Mouse (Mus musculus) hindlimb bud, embryonic 11.5 days (tissue): ENCODE results near the gene Slc35g2.

Experiments
- DNase-seq: peaks from one replicate; pipeline ENCODE4 v3.0.0-alpha.2; 2012; ENCODE audit warnings: low read depth, low spot score; ENCODE audit errors: extremely low spot score

Slc35g2 gene

DNA sequence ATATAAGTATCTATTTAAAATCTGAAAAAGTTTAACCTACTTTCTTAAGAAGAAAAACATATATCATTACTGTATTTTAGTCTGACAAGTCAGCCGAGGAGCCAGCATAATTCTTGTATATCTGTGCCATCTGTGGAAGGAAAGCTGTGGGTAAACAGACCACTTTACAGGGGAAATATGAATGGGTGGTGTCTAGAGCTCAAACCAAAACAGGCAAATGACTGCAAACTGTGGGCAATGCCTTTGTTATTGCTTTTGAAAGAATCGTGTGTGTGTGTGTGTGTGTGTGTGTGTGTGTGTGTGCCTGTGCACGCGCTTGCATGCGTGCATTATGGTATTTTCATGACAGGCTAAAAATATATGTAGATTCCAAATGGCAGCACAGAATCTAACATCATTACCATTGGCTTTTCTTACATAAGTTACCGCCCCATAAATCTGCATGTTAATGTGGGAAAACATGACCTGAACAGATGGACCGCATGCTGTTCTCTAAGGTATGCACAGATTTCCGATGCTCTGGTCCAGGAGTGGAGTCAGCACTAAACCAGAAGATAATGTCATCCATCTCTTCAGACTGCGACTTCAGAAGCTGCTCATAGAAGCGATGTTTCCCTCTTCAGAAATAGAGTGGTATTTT is 10.5 kb downstream of the Slc35g2 start:
- DNase-seq = no peak

DNA sequence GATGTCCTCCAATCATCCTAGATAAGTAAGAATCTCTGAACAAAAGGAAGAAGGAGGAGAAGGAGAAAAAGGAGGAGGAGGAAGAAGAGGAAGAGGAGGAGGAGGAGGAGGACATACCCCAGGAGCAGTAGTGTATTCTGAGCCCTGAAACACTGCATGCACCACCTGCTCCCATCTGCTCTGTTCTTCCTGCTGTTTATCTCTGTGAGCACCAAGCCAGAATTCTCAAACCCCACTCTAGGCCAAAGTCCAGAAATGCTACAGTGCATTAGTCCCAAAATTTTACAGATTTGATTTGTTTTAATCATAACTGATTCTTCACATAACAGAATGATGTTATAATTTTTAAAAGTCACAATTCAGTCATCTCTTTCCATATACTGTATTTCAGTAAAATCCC is 11.9 kb downstream of the Slc35g2 start:
- DNase-seq = no peak

- DNase-seq = no peak
Measured at GRCm38 (mm10) chr9:100558023-100558573, 12.8 kb downstream of the Slc35g2 start.

GRCm38 (mm10) chr9:100555686-100556085 is 15.2 kb downstream of the Slc35g2 start:
- no peak for DNase-seq

DNA sequence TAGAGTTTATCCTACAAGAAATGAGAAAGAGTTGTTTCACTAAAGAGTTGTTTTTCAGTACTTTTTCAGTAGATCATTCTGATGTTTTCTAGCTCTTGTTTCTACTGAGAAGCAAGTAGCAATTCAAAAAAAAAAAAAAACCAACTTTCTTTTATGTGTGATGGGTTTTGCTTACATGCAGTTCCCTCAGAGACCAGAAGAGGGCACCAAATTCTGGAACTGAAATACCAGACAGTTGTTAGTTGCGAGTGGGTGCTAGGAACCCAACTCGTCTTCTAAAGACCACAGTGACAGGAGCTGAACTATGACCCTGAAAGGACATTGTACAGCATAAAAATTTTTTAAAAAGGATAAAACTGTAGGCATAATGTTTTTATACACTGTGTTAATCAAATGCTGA is 22.6 kb downstream of the Slc35g2 start:
- no peak for DNase-seq

DNA sequence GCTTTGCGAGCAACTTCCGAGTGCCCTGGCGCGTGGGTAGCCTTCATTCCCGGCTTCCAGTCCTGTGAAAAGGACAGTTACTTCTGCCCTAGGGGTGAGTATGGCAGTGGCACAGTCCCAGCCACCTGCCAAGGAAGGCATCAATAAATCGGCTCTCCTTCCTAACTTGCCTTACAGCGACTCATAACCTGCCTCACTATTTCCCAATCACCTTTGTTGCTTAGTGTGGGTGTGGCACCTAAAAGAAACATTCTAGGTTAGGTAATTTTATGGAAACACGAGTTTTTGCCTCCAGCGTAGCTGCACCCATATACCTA is 24.3 kb downstream of the Slc35g2 start:
- no peak for DNase-seq

- DNase-seq = peak; percentile 72
Measured at GRCm38 (mm10) chr9:100545715-100546593, 24.9 kb downstream of the Slc35g2 start, which contains the start of gene Nck1. Gene Nck1, minus strand, starts transcription at chr9:100546134.

DNA sequence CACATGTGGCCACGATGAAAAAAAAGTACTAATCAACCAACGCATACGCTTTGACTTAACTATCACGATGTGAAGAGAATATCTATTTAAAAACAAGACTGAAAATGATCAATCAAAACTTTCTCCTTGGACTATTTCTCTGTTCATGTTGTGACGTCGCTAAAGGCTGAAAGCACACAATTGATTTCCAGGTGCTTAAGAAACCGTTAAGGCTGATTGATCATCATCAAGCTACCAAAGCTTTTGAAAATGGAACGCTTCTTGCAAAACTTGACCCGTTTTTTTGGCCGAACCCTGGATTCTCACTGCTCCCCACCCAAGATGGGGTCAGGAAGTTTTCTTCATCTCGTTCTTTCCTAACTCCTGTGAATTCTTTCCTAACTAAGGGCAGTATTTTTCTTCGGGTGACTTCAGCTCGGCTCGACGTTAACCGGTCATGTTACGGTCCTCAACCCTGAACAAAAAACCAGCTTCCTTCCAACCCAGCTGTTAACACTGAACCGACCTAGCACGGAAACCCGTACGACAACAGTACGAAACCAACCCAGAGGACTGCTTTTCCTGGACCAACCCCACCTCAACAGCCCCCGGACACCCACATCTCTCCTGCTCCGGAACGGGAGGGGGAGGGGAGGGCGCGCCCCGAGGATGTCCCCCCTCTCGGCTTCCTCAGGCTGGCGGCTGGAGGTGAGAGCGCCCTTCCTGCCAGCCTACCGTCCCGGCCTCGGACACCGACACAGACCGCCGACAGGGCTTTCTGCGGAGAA is 25.8 kb downstream of the Slc35g2 start:
- DNase-seq = no peak

- DNase-seq = no peak
Measured at GRCm38 (mm10) chr9:100535618-100536262, 35.1 kb downstream of the Slc35g2 start.

- no peak for DNase-seq
Measured at GRCm38 (mm10) chr9:100534686-100535085, 36.2 kb downstream of the Slc35g2 start.

DNA sequence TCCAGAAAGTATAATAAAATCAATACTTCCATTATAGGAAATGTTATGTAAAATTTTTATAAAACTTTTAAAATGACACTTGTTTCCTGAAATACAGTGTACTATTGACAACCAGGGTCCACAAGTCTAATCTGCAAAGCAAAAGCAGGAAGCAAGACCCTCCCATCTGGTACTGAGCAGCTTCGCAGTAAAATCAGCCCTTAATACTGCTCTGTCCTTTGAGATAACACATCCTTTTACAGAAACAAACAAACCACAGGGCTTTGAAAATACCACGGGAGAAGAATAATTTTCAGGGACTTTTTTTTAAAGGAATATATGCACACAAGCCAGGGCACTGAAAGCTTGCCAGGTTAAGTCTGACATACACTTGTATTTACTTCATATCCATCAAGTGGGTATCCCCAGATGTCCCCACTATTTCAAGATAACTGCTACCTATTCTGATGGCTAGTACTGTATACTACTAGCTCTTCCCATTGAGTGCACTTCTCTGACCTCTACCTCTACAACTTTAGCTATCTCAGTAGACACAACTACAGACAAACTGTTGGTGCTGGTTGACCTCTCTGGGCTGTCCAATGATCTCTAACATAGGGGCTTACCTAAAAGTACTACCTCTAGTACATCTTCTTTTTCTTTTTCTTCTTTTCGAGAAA is 37.9 kb downstream of the Slc35g2 start:
- no peak for DNase-seq

DNA sequence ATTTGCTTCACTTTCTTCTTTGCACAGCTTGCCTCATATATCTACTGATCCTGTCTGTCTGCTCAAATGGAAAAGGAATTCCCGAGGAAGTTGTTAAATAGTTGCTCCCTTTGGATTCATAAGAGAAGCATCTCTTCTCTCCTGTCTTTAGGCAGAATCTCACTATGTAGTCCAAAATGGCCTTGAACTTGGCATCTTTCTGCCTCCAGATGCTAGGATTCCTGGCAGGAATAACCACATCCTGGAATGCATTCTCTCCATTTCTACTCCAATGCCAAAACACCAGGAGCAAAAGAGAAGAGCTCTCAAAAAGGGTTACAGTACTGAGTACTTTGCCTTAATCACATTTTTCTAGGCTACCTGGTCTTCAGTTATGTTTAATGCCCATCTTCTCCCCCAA is 39.6 kb downstream of the Slc35g2 start:
- DNase-seq = no peak

DNA sequence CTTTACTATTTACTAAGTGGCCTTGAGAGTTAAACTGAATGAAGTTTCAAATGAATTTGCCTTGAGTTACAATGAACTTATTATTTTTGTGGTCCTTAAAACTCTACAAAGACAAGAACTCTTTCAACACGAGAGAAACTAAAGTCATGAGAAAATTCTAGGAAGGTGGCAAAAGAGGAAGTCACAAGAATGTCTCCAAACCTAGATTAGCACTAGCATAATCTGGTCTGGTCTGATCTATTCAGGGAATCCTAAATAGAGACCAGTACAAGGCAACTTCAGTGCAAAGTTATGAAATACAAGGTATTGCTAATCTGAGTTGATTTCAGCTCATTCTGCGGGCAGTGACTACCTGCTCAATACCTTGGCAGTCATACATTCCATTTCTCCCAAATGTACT is 45.7 kb downstream of the Slc35g2 start:
- no peak for DNase-seq

DNA sequence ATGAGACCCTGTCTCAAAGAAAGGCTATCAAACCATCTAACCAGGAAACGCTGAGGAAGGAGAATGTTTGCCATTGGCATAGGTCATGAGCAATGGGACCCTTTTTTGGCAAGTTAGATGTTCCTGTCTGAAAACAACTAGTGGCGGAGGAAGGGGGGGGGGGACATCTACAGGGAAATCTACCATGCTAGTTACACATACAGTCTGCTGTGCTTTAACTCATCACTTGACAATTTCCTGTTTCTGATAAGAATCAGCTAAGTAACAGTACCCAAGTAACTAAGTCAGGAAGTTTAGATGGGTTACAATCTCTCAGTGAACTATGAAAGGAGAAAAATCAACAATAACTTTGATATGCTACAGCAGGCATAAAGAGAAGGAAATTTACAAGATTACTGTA is 48.9 kb downstream of the Slc35g2 start:
- no peak for DNase-seq

DNA sequence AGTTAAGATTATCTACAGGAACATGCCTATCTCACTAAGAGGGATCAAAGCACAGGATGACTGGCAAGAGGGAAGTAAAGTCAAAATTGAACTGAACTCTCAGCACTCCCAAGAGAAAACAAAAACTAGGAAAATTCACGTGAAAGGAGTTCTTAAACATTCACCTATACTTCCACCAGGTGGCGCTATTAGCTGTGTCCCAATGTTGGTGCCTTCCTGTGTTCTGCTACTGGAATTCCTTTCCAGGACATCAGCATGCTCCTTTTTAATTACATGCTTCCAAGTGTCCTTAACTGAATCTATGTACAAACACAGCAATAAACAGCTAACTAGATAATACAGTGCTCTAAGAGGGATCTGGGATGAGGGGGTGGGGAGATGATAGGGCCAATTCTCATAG is 50.3 kb downstream of the Slc35g2 start:
- peak; percentile 54 for DNase-seq

- no peak for DNase-seq
Measured at GRCm38 (mm10) chr9:100520012-100520411, 50.9 kb downstream of the Slc35g2 start.

DNA sequence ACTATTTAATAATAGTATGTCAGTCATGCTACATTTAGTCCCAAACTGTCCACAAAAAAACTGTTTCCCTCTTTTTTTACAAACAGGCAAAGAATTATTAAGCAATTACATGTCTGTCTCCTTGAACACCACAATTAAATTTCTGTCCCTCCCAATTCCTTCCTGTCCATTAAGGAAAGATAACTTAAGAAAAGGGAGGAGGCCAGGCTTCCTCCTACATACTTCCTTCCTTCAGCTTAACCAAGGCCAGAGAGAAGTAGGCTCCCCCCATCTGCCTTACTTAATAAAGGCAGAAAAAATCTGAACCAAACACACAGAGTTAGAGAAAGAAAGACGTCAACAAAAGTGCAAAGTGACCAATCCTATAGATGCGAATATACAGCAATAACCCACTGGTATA is 63.3 kb downstream of the Slc35g2 start:
- no peak for DNase-seq

DNA sequence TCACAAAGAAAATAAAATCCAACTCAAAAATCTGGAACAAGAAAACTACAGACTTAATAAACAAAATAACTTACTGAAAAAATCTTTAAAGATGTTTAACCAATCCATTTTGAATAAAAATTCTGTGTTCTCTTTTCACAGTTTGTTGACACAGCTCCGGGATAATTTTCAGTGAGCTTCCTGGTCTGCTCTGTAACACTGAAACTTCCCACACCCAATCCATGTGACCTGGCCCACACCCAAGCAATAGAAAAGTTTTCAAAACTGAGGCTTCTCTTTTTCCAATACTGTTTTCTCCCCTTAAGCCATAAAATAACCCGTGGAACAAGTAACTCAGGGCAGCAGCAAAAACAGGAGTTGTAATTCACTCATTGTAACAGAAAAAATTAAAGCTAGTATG is 64.2 kb downstream of the Slc35g2 start:
- DNase-seq = no peak

DNA sequence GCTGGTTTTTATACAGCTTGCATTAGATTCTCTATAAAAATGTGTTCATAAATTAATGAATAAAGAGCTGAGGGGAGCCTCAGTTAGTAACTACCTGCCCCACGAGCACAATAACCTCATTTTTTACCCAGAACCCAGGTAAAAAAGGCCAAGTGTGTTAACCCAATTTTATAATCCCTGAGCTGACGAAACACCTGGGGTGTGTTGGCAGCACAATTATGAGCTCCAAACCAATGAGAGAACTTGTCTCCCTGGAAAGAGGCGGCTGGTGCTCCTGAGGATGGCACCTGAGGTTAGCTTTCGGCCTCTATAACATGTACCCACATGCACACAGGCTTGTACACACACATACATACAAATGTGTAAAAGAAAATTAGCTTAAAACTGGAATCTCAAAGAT is 65.4 kb downstream of the Slc35g2 start:
- no peak for DNase-seq
